Mouse (Mus musculus) heart, adult 2 months (tissue): ENCODE data around the gene Ahdc1. TPM values are rescaled to one million over a fixed set of nuclear protein-coding genes. Genes with fewer than 3 reads are reported as not detected.

ENCODE experiments used
- DNase-seq, 2 experiments: peaks; one replicate each; pipeline ENCODE4 v3.0.0; 2021
- H3K27ac ChIP-seq: fragments of 200-600 bp; 2 replicates; pipeline ENCODE4 v1.8.1; 2022
- H3K27me3 ChIP-seq: fragments of 200-500 bp; 2 replicates; pipeline ENCODE4 v1.6.1; 2012; ENCODE audit warnings: mild to moderate bottlenecking, low read length, inconsistent platforms, mixed read lengths; ENCODE audit not compliant: control insufficient read depth, insufficient read depth
- H3K36me3 ChIP-seq: fragments of 200-500 bp; 2 replicates; pipeline ENCODE4 v1.6.1; 2012; ENCODE audit warnings: low read length, inconsistent platforms; ENCODE audit not compliant: control insufficient read depth, insufficient read depth
- H3K4me1 ChIP-seq: fragments of 200-500 bp; 2 replicates; pipeline ENCODE4 v1.6.1; 2011; ENCODE audit warnings: low read length; ENCODE audit not compliant: control insufficient read depth, insufficient read depth
- H3K4me3 ChIP-seq: fragments of 200-600 bp; 2 replicates; pipeline ENCODE4 v1.8.1; 2022
- H3K79me2 ChIP-seq: fragments of 200-500 bp; replicated peaks from 2 replicates; pipeline ENCODE4 v1.6.1; 2012; ENCODE audit warnings: mild to moderate bottlenecking, inconsistent platforms, low read length, moderate library complexity, mixed read lengths; ENCODE audit not compliant: control insufficient read depth, insufficient read depth
- H3K9ac ChIP-seq: fragments of 200-500 bp; 2 replicates; pipeline ENCODE4 v1.6.1; 2012; ENCODE audit warnings: low read depth, mild to moderate bottlenecking, control low read depth, inconsistent platforms, low read length, mixed read lengths
- CTCF ChIP-seq: fragments of 200-600 bp; IDR thresholded peaks from 2 replicates; pipeline ENCODE4 v1.8.1; 2022; ENCODE audit warnings: antibody characterized with exemption, mild to moderate bottlenecking, moderate library complexity
- EP300 ChIP-seq: fragments of 200-500 bp; IDR thresholded peaks from 2 replicates; pipeline ENCODE4 v1.6.1; 2011; ENCODE audit warnings: low read depth, low read length, control low read depth; ENCODE audit not compliant: insufficient read depth
- POLR2A ChIP-seq: fragments of 200-500 bp; IDR thresholded peaks from 2 replicates; pipeline ENCODE4 v1.6.1; 2011; ENCODE audit warnings: mild to moderate bottlenecking, low read depth, low read length, control low read depth; ENCODE audit not compliant: insufficient read depth
- WGBS: fragments of 180-500 bp; shearing (Covaris S2); methylation state at CpG from one replicate; pipeline ENCODE4 v1.1.7; 2018; 5-methylcytosine and 5-hydroxymethylcytosine counted together
- intact Hi-C: fragments of 180-260 bp; cut with DNase I; formaldehyde crosslinking; loops from one replicate; pipeline ENCODE4 v1.15.1; 2025
- polyA plus RNA-seq: library from polyadenylated mRNA; depleted of rRNA; stranded (reverse); fragments of >200 nt; gene quantifications from 2 replicates; pipeline ENCODE4 v1.2.3, GENCODE M21; 2012
- total RNA-seq, 2 experiments: library from RNA; stranded (reverse); gene quantifications; 2 replicates each; pipeline ENCODE4 v1.2.3; 2021

Ahdc1 gene
- total and polyA plus RNA-seq, 3 experiments, result 21.8 to 50.9 (median 42.6) TPM

GRCm38 (mm10) chr4:133082216-133082773 is 71.2 kb downstream of the Ahdc1 start:
- TF ChIP-seq EP300 (no peak), POLR2A (no peak), CTCF (no peak)
- Histone ChIP-seq H3K27ac (no peak overlapping the region), H3K79me2 (no peaks in the 10 kb centered on the region), H3K36me3 (no peaks in the 10 kb centered on the region; the same call in 1 of the 2 replicates), H3K27me3 (no peaks in the 10 kb centered on the region), H3K4me3 (no peak overlapping the region), H3K4me1 (peaks cover 20% of the 10 kb centered on the region), H3K9ac (no peak overlapping the region)
- intact Hi-C loops, result no loop called here
- 77% methylated on average over 6 of the region's 6 CpGs for WGBS
- no peak for DNase-seq

GRCm38 (mm10) chr4:133083991-133084861 is 73.2 kb downstream of the Ahdc1 start:
- Histone ChIP-seq H3K79me2 (no peaks in the 10 kb centered on the region), H3K4me3 (peak overlapping the region; percentile 48), H3K36me3 (no peaks in the 10 kb centered on the region), H3K27ac (peak overlapping the region; percentile 63), H3K4me1 (peaks cover 23% of the 10 kb centered on the region), H3K27me3 (no peaks in the 10 kb centered on the region), H3K9ac (no peak overlapping the region; the same call in 1 of the 2 replicates)
- DNase-seq, result peak; percentile 78 to 87
- WGBS, result 7% methylated on average over 3 of the region's 3 CpGs
- TF ChIP-seq POLR2A, result peak; percentile 28; the same call in 1 of the 2 replicates
- TF ChIP-seq EP300, result 0 out of 2 replicates have a peak, but pooled peaks have one; percentile 71
- TF ChIP-seq CTCF, result no peak
- intact Hi-C loops, result no loop called here

- peak; percentile 70 to 71 for DNase-seq
- WGBS, result 3% methylated on average over 53 of the region's 53 CpGs
Observed at GRCm38 (mm10) chr4:133085011-133085782, 74.1 kb downstream of the Ahdc1 start.

GRCm38 (mm10) chr4:133085783-133086342 is 74.8 kb downstream of the Ahdc1 start:
- Histone ChIP-seq H3K27me3 (no peaks in the 10 kb centered on the region), H3K27ac (peak overlapping the region; percentile 63), H3K4me1 (peaks cover 33% of the 10 kb centered on the region), H3K36me3 (no peaks in the 10 kb centered on the region), H3K79me2 (no peaks in the 10 kb centered on the region), H3K9ac (no peak overlapping the region; the same call in 1 of the 2 replicates), H3K4me3 (no peak overlapping the region; the same call in 1 of the 2 replicates)
- peak in 1 of 2 experiments; percentile 59 for DNase-seq
- TF ChIP-seq CTCF (no peak), POLR2A (no peak), EP300 (no peak)
- 49% methylated on average over 12 of the region's 12 CpGs for WGBS
- intact Hi-C loops, result no loop called here

More at GRCm38 (mm10) chr4:133085011-133085782, 74.1 kb downstream of the Ahdc1 start:
- Histone ChIP-seq H3K9ac (peak overlapping the region; percentile 56), H3K79me2 (no peaks in the 10 kb centered on the region), H3K36me3 (no peaks in the 10 kb centered on the region), H3K4me3 (peak overlapping the region; percentile 48), H3K27ac (peak overlapping the region; percentile 63), H3K27me3 (no peaks in the 10 kb centered on the region), H3K4me1 (peaks cover 28% of the 10 kb centered on the region)
- TF ChIP-seq CTCF (peak; percentile 37), EP300 (0 out of 2 replicates have a peak, but pooled peaks have one; percentile 24), POLR2A (peak; percentile 32; the same call in 1 of the 2 replicates)
- intact Hi-C loops, result no loop called here

GRCm38 (mm10) chr4:133087177-133087714 is 76.2 kb downstream of the Ahdc1 start:
- 62% methylated on average over 6 of the region's 6 CpGs for WGBS
- TF ChIP-seq EP300, result no peak
- no peak for TF ChIP-seq CTCF
- TF ChIP-seq POLR2A, result no peak
- no peak overlapping the region for H3K4me3 ChIP-seq
- peak overlapping the region; percentile 81 for H3K27ac ChIP-seq
- H3K27me3 ChIP-seq, result no peaks in the 10 kb centered on the region
- intact Hi-C loops, result no loop called here
- no peak for DNase-seq
- H3K36me3 ChIP-seq, result no peaks in the 10 kb centered on the region
- peaks cover 41% of the 10 kb centered on the region for H3K4me1 ChIP-seq
- no peaks in the 10 kb centered on the region for H3K79me2 ChIP-seq
- peak overlapping the region; percentile 27 for H3K9ac ChIP-seq
